Mouse (Mus musculus) A20 (cell line): Measurements from ENCODE around the gene Bpifc.
A peak's percentile ranks its signal among the peaks of the same experiment; 100 is the strongest.

Experiments
- DNase-seq: peaks from one replicate; pipeline ENCODE4 v3.0.0-alpha.2; 2011; ENCODE audit warnings: low read depth, low spot score

Bpifc gene

DNA sequence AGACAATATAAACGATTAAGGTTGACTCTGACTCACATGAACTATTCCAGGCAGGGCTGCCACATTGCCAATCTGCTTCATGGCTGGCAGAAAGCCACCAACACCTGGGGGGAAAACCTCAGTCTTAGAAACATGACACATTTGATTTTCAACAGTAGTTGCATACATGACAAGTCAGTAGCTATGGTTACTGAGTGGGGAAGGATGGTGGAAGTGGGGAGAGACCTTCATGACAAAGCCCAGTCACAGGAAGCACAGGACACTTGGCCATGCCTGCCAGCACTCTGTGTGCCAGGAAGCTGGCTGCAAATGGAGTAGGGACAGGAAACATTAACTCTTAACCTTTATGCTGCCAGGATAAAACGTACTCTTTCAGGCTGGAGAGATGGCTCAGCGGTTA, 58.3 kb downstream of the Bpifc start:
- peak; percentile 63 for DNase-seq

DNA sequence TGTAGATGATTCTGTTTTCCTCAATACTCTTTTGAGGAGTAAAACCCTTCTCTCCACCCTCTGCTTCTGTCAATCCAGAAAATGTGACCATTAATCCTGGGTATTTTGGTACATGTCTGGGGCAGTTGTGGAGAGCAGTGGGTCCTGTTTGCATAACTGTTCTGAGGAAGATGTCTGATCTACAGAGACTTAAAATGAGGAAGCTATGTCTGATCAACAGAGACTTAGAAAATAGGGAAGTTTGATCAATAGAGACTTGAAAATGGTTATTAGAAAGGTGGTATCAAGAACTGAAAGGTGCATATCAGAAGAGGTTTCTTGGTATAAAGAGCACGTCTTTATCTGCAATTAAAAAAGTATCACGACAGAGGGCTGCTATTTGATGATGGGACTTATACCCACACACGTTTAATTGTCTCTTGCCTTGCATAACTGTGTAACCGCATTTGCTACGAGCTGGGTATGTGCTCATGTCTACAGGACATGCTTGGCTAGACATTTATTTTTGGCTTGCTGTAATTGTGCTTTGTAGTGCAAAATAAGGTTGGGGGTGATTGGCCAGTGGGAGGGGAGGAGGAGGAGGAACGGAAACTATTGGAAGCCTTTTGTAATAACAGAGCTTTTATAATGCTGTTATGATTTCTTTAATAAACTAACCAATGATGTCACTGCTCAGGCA, 59.8 kb downstream of the Bpifc start:
- peak; percentile 88 for DNase-seq

GRCm38 (mm10) chr10:85948483-85949196, 63.1 kb downstream of the Bpifc start:
- DNase-seq = no peak

DNA sequence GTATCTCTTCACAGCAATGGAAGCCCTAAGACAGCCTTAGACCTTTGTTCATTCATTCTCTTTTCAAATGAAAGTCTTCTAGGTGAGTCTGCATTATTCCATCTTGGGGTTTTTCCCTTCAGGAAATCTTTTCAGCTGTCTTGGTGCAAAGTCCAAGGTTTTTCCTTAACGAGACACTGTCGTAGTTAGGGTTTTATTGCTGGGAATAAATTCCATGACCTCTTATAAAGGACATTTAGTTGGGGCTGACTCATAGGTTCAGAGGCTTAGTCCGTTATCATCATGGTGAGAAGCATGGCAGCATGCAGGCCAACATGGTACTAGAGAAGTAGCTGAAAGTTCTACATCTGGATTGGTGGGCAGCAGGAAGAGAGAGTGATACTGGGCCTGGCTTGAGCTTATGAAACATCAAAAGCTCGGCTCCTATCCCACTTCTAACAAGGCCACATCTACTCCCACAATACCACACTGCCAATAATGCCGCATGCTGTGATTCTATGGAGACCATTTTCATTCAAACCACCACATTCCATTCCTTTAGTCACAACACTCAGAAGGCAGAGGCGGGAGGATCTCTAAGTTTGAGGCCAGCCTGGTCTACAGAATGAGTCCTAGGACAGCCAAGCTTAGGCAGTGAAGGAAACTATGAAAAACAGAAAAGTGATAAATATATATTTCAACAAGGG, 75.3 kb downstream of the Bpifc start:
- DNase-seq = no peak

DNA sequence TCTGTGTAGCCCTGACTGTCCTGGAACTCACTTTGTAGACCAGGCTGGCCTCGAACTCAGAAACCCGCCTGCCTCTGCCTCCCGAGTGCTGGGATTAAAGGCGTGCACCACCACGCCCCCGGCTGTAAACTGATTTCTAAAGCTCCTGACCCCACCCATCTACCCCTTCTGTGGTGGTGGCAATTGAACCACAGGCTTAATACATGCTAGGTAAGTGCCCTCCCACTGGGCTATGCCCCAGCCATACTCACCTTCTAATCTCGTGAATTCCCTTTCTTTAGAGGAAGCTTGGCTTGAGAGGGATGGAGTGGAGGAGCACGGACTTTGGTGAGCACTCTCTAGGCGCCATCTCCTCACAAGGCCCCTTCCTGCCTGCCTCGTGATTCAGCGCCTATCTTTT, 81.7 kb downstream of the Bpifc start:
- no peak for DNase-seq

DNA sequence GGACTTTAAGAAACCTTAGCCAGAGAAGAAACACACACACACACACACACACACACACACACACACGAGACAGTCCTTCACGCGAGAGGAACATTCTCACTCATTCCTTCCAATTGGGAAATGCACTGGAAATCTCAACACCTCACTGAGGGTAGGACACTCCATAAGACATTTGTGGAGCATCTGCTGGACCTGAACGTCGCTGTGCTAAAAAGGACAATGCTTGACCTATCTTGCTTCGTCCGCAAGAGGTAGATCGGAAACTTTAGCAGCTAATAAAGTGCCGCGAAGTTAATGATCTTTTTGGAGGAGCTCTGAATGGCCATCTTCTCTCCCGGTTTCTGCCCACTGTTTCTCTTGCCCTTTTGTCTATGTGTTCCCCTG, 82.5 kb downstream of the Bpifc start:
- peak; percentile 67 for DNase-seq

- DNase-seq = peak; percentile 95
Observed at GRCm38 (mm10) chr10:85928499-85929207, 83.0 kb downstream of the Bpifc start.

GRCm38 (mm10) chr10:85927676-85928445, 83.8 kb downstream of the Bpifc start, which contains the start of gene Ascl4:
Gene Ascl4, plus strand, starts transcription at chr10:85927681.
- DNase-seq = peak; percentile 69

GRCm38 (mm10) chr10:85916498-85917309, 95.0 kb downstream of the Bpifc start, which contains the start of gene Prdm4:
Gene Prdm4, minus strand, starts transcription at chr10:85917142.
- peak; percentile 99 for DNase-seq
